Mouse (Mus musculus): ENCODE results near the gene Borcs5. TPM values are rescaled to one million over a fixed set of nuclear protein-coding genes. Genes with fewer than 3 reads are reported as not detected.

Gene Borcs5
- polyA plus RNA-seq, 1 experiment from 2014 or later = 13.9 TPM

DNA sequence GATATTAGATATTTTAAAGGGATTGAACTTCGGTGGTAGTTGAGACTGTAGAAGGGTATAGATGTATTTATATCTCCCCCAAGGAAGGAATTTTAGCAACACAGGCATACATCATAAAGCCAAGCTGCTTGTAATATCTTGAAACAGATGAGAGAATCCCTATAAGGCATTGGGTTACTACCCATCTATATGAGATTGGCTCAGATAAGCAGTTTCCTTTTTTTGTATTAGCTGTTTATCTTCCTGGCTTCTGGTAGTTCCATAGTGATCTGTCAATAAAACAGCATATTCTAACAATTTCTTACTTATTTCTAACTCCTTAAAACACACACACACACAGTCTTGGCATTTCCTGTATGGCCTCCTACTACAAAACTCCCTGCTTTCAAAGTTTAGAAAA, 590 bp downstream of the Borcs5 start:
- Histone ChIP-seq H3K9me3 (ENCODE audit: control insufficient read depth, low read length) (no peaks in the 10 kb centered on the region), H3K4me3 (ENCODE audit: low read length) (no peak overlapping the region), H3K27ac (ENCODE audit: low read length) (no peak overlapping the region), H3K27me3 (ENCODE audit: control insufficient read depth, insufficient read depth, low read depth, low read length) (no peaks in the 10 kb centered on the region), H3K9ac (ENCODE audit: low read length) (no peak overlapping the region), H3K36me3 (ENCODE audit: control insufficient read depth, insufficient read depth, low read length) (no peaks in the 10 kb centered on the region), H3K4me2 (ENCODE audit: low read depth, low read length) (no peak overlapping the region), H3K4me1 (replicated peaks; ENCODE audit: control insufficient read depth, insufficient read depth, low read length) (peaks cover 7% of the 10 kb centered on the region; the same call in 1 of the 2 replicates)
- ATAC-seq (ENCODE audit: low read depth) = no peak
- 91% methylated on average over 1 of the region's 1 CpGs for WGBS

DNA sequence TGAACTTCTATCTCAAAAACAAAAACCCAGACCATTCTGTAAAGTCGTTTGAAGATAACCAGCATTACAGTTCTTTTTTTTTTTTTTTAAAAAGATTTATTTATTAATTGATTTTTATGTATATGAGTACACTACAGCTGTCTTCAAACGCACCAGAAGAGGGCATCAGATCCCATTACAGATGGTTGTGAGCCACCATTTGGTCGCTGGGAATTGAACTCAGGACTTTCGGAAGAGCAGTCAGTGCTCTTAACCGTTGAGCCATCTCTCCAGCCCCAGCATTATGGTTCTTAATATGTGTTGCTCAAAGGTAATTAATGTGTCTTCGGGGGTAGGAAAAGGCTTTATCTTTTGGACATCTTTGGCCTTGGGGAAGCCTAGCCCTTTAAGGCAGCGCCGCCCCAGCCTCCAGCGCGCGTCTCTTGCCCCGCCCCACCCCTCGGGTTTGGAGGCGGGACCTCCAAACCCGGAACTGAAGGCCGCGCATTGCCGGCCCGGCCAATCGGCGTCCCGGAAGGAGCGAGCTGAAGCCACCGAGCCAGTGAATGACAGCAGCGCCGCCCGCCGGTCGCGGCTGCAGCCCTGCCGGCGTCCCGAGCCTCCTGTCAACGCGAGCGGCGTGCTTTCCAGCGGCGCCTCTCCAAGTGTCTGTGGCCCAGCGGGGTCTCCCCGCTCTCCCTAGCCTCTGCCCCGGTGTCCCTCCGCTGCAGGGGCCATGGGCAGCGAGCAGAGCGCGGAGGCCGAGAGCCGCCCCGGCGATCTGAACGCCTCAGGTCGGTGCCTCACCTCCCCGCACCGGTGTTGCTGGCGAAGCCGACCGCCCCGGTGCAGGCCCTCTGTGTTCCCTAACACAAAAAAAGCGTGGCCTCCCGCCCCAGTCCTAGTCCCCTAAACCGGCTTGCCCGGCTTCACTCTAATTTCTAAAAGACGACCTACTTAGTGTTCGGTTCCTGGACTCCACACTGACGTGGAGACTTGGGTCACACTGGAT, 1.5 kb downstream of the Borcs5 start:
- Histone ChIP-seq H3K9me3 (ENCODE audit: control insufficient read depth, low read length) (no peaks in the 10 kb centered on the region), H3K9ac (ENCODE audit: low read length) (peak overlapping the region; percentile 91), H3K36me3 (ENCODE audit: control insufficient read depth, insufficient read depth, low read length) (no peaks in the 10 kb centered on the region), H3K27ac (ENCODE audit: low read length) (peak overlapping the region; percentile 65), H3K4me1 (replicated peaks; ENCODE audit: control insufficient read depth, insufficient read depth, low read length) (peaks cover 7% of the 10 kb centered on the region; the same call in 1 of the 2 replicates), H3K27me3 (ENCODE audit: control insufficient read depth, insufficient read depth, low read depth, low read length) (no peaks in the 10 kb centered on the region), H3K4me3 (ENCODE audit: low read length) (peak overlapping the region; percentile 90), H3K4me2 (ENCODE audit: low read depth, low read length) (peak overlapping the region; percentile 85)
- 2% methylated on average over 64 of the region's 65 CpGs for WGBS
- peak; percentile 100 for ATAC-seq (ENCODE audit: low read depth)

DNA sequence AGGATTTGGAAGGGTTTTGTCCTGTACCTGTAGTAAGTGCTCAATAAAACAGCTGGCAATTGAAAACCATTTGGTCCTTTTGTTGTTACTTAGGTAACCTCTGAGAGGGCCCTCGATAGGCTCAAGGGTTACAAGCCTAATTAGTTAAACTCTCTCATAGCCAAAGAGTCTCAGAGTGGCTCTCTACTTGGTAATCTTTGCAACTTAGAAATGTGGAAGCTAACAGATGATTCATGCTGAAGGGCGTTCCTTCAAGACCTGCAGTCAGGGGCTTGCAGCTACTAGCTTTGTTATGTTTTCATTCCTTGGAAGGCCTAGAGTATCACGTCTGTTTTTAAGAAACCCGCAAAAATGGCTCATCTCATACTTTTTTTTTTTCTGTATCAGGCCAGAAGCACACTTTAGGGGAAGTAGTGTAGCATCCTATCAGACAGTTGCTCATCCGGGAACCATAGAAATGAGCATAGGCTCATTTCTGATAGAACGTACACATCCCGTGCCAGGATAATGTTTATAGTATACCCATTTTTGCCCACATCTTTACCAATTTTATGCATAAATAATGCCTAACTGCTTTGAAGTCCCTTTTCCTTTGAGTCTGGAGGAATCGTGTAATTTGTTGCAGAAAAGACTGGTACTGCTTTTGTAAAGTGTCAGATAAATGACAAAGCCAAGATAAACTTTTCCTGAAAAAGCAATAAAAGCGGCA, 2.6 kb downstream of the Borcs5 start:
- no peak overlapping the region for H3K27ac ChIP-seq (ENCODE audit: low read length)
- no peak for ATAC-seq (ENCODE audit: low read depth)
- peak overlapping the region; percentile 90 for H3K4me3 ChIP-seq (ENCODE audit: low read length)
- peak overlapping the region; percentile 91 for H3K9ac ChIP-seq (ENCODE audit: low read length)
- H3K4me2 ChIP-seq (ENCODE audit: low read depth, low read length) = peak overlapping the region; percentile 85
- H3K4me1 ChIP-seq (replicated peaks; ENCODE audit: control insufficient read depth, insufficient read depth, low read length) = peaks cover 7% of the 10 kb centered on the region; the same call in 1 of the 2 replicates
- no peaks in the 10 kb centered on the region for H3K36me3 ChIP-seq (ENCODE audit: control insufficient read depth, insufficient read depth, low read length)
- no peaks in the 10 kb centered on the region for H3K9me3 ChIP-seq (ENCODE audit: control insufficient read depth, low read length)
- WGBS = 55% methylated on average over 9 of the region's 9 CpGs
- H3K27me3 ChIP-seq (ENCODE audit: control insufficient read depth, insufficient read depth, low read depth, low read length) = no peaks in the 10 kb centered on the region

DNA sequence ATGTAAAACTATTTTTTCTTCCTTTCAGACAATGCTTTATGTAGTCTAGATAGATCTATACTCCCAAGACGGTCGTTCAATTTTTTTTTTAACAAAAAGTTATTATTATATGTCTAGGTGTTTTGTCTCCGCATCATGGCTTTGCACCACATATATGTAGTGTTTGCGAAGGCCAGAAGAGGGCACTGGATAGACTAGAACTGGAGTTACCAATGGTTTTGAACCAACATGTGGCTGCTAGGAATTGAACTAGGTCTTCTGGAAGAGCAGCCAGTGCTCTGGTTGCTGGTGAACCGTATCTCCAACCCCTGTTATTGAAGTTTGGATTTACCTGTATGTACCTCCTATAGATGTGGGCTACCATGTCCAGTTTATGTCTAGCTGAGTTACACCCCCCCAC, 4.0 kb downstream of the Borcs5 start:
- H3K27me3 ChIP-seq (ENCODE audit: control insufficient read depth, insufficient read depth, low read depth, low read length) = no peaks in the 10 kb centered on the region
- H3K36me3 ChIP-seq (ENCODE audit: control insufficient read depth, insufficient read depth, low read length) = no peaks in the 10 kb centered on the region
- no peak for ATAC-seq (ENCODE audit: low read depth)
- H3K4me1 ChIP-seq (replicated peaks; ENCODE audit: control insufficient read depth, insufficient read depth, low read length) = peaks cover 7% of the 10 kb centered on the region; the same call in 1 of the 2 replicates
- H3K4me3 ChIP-seq (ENCODE audit: low read length) = no peak overlapping the region
- H3K9ac ChIP-seq (ENCODE audit: low read length) = no peak overlapping the region
- no peak overlapping the region for H3K4me2 ChIP-seq (ENCODE audit: low read depth, low read length)
- no peak overlapping the region for H3K27ac ChIP-seq (ENCODE audit: low read length)
- H3K9me3 ChIP-seq (ENCODE audit: control insufficient read depth, low read length) = no peaks in the 10 kb centered on the region
- WGBS = 89% methylated on average over 5 of the region's 5 CpGs

DNA sequence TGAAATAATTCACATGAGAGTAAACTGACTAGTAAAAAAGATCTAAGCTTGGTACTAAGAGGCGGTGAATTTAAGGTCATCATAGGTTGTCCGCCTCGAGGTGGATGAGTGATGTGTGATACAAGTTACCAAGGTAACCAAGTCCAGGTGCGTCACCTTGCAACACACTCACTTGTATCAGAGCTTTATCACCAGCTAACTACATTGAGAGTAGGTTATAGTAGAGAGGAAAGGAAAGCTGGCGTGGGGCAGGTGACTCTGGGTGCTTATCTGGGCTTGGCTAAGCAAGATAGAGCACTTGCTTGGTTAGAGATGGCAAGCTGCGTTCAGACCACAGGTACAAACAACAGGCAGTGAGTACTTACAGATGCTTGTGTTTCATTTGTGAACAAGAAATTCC, 7.5 kb downstream of the Borcs5 start:
- Histone ChIP-seq H3K36me3 (ENCODE audit: control insufficient read depth, insufficient read depth, low read length) (no peaks in the 10 kb centered on the region), H3K27ac (ENCODE audit: low read length) (no peak overlapping the region), H3K4me1 (replicated peaks; ENCODE audit: control insufficient read depth, insufficient read depth, low read length) (0 out of 2 replicates have a peak, but pooled peaks cover 2% of the 10 kb centered on the region), H3K9me3 (ENCODE audit: control insufficient read depth, low read length) (no peaks in the 10 kb centered on the region), H3K4me3 (ENCODE audit: low read length) (no peak overlapping the region), H3K9ac (ENCODE audit: low read length) (no peak overlapping the region), H3K4me2 (ENCODE audit: low read depth, low read length) (no peak overlapping the region), H3K27me3 (ENCODE audit: control insufficient read depth, insufficient read depth, low read depth, low read length) (no peaks in the 10 kb centered on the region)
- 77% methylated on average over 6 of the region's 6 CpGs for WGBS
- ATAC-seq (ENCODE audit: low read depth) = no peak

DNA sequence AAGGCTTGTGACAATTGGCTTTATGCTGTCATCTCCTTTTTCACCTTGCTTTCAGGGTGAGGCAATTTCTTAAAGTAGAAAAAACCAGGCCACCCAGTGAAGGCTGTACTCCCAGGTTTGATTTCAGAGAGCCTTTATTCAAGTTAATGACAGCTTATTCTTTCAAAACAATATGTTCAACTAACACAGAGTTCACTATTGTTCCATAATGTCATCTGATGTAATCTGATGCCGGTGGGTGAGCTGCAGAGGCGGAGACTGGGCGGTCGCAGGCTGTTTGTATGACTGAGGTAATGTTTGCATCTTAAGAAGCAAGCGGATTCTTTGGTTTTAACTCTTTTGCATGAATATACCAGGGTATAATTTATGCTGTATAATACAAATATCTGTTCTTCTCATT, 8.3 kb downstream of the Borcs5 start:
- Histone ChIP-seq H3K27ac (ENCODE audit: low read length) (no peak overlapping the region), H3K36me3 (ENCODE audit: control insufficient read depth, insufficient read depth, low read length) (no peaks in the 10 kb centered on the region), H3K4me2 (ENCODE audit: low read depth, low read length) (no peak overlapping the region), H3K4me1 (replicated peaks; ENCODE audit: control insufficient read depth, insufficient read depth, low read length) (no peaks in the 10 kb centered on the region), H3K4me3 (ENCODE audit: low read length) (no peak overlapping the region), H3K27me3 (ENCODE audit: control insufficient read depth, insufficient read depth, low read depth, low read length) (no peaks in the 10 kb centered on the region), H3K9me3 (ENCODE audit: control insufficient read depth, low read length) (no peaks in the 10 kb centered on the region), H3K9ac (ENCODE audit: low read length) (no peak overlapping the region)
- 21% methylated on average over 5 of the region's 5 CpGs for WGBS
- ATAC-seq (ENCODE audit: low read depth) = no peak

DNA sequence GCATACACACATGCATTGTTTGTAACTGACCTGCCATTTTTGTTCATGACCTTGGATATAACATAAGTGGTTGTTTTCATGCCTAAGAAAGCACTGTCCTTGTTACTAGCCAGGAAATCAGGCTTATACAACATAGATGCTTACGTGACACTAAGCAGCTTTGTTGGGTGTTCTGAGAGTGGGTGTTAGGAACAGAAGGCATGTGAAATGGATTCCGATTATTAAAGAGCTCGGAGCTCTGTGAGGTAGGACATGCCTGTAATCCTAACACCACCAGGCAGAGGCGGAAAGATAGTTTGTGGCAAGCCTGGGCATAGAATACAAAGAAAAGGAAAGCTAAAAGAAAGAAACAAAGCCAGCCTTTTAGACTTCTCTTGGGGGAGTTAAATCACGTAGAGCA, 9.0 kb downstream of the Borcs5 start:
- no peak overlapping the region for H3K27ac ChIP-seq (ENCODE audit: low read length)
- 87% methylated on average over 5 of the region's 5 CpGs for WGBS

DNA sequence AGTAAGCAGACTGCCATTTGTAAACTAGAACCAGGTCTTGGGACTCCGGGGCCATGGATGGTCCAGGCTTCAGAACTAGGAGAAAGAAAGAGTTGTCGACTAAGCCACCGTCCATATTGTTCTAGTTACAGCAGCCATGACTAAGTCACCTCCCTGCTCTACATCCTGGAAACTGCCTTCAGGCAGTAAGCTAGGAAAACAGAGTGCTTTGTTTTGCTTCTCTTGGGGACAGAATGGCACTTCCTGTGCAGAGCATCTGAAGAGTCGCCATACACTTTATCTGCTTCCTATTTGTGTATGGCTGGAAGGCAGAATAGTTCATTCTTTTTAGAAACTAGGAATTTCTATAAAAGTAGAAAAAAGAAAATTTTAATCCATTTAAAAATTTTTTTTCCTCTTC, 17.2 kb downstream of the Borcs5 start:
- 67% methylated on average over 4 of the region's 4 CpGs for WGBS
- Histone ChIP-seq H3K36me3 (ENCODE audit: control insufficient read depth, insufficient read depth, low read length) (no peaks in the 10 kb centered on the region), H3K9ac (ENCODE audit: low read length) (no peak overlapping the region), H3K27me3 (ENCODE audit: control insufficient read depth, insufficient read depth, low read depth, low read length) (no peaks in the 10 kb centered on the region), H3K4me1 (replicated peaks; ENCODE audit: control insufficient read depth, insufficient read depth, low read length) (0 out of 2 replicates have a peak, but pooled peaks cover 3% of the 10 kb centered on the region), H3K27ac (ENCODE audit: low read length) (peak overlapping the region; percentile 53; the same call in 1 of the 2 replicates), H3K9me3 (ENCODE audit: control insufficient read depth, low read length) (no peaks in the 10 kb centered on the region), H3K4me3 (ENCODE audit: low read length) (no peak overlapping the region), H3K4me2 (ENCODE audit: low read depth, low read length) (no peak overlapping the region)
- no peak for ATAC-seq (ENCODE audit: low read depth)

More for the DNA sequence above, 9.0 kb downstream of the Borcs5 start:
- H3K27me3 ChIP-seq (ENCODE audit: control insufficient read depth, insufficient read depth, low read depth, low read length) = no peaks in the 10 kb centered on the region
- no peaks in the 10 kb centered on the region for H3K36me3 ChIP-seq (ENCODE audit: control insufficient read depth, insufficient read depth, low read length)
- no peaks in the 10 kb centered on the region for H3K4me1 ChIP-seq (replicated peaks; ENCODE audit: control insufficient read depth, insufficient read depth, low read length)
- no peak overlapping the region for H3K4me2 ChIP-seq (ENCODE audit: low read depth, low read length)
- H3K4me3 ChIP-seq (ENCODE audit: low read length) = no peak overlapping the region
- no peak overlapping the region for H3K9ac ChIP-seq (ENCODE audit: low read length)
- no peak for ATAC-seq (ENCODE audit: low read depth)
- no peaks in the 10 kb centered on the region for H3K9me3 ChIP-seq (ENCODE audit: control insufficient read depth, low read length)
